Mouse (Mus musculus) neural tube, embryonic 10.5 days (tissue): ENCODE measurements at regions not wholly inside any gene's neighbourhood (a gene's known extent, or its start where the extent isn't known, plus 50 kb on each side); places are given as distances from the start of the nearest gene placed in this dataset.

Source experiments
- DNase-seq: peaks from one replicate; pipeline ENCODE4 v3.0.0-alpha.2; 2017; ENCODE audit warnings: low spot score; ENCODE audit errors: extremely low spot score

DNA sequence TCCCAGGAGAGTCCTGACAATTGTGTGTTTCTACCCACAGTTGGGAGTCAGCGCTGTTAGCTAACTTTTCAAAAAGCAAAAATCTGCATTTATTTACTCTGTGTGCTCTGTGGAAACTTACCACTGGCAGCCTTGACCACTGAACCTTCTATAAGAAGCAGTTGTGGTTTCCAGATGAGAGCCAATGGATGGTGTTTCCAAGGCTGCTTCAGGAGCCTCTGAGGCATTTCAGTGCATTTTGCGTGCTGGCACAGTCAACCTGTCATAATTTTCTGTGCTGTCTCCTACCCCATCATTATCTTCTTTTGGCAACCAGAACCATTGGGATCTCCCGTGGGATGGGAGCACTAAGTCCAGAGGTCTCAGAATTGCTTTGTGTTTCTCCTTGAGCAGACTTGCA lies 60.3 kb downstream of the 4930544G11Rik start:
- DNase-seq: no peak

DNA sequence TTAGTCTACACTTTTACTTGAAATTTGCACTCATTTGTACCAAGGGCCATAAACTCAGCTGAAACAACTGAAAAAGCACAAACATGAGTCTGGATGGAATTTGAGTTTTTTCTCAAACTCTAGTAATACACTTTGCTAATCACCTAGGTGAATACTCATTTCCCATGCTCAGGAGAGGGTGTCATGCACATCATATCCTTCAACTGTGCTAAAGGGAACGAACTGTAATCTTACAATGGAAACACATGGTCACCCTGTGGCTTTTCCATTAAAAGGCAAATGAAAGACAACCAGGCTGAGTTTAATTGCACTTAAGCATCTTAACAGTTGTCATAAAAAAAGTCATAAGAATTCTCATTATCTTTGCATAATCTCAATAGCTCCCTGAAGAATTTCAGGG lies 71.1 kb downstream of the 4930544G11Rik start:
- no peak for DNase-seq

DNA sequence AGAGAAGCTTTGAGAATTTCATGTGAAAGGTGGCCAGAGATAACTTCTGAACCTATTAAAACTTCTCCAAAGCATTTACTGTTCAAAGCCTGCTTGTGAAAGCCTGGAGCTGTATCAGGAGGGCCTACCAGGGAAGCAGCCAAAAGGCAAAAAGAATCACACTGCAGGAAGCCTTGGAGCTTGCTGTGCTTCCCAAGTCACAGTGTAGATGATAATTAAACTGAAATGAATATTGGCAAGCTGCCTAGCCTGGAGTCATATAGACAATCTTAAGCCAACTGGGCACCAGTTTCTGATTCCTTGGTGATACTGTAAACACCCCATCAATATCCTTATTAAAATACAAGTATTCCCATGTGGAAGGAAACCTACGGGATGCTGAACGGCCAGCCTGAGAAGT lies 84.4 kb downstream of the 4930544G11Rik start:
- DNase-seq: no peak

DNA sequence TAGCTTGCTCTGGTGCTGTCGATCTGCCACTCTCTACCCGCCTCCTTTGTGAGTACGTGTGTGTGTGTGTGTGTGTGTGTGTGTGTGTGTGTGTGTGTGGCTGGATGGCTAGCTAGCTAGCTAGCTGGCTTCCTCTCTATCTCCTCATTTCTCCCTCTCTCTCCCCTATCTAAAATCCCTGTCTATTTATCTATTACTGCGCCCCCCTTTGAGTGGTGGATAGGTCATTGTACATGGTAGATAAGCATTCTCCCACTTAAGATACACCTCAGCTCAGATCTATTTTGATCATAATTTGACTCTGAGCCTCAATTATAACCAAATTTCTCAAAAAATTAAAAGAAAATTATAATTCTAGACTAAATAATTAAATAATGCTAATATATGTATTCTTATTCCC lies 99.4 kb downstream of the 4930544G11Rik start:
- no peak for DNase-seq

DNA sequence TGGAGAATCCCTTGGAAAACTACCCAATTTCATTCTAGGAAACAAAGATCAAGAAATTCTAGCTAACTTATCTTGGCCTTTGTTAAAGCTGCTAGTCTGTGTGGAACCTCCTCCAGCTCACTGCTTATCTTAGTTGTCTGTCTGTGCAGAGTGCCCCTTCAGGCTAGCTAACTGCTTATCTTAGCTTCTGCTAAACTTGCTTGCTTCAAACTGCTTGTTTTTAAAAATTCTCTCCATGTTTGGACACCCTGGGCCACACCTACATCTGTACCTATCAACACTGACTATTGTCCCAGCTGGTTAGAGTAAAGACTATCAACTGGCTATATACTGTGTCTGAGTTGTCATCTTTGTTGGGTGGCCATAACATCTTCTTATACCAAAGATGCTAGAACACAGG lies 100.0 kb downstream of the 4930544G11Rik start:
- no peak for DNase-seq

DNA sequence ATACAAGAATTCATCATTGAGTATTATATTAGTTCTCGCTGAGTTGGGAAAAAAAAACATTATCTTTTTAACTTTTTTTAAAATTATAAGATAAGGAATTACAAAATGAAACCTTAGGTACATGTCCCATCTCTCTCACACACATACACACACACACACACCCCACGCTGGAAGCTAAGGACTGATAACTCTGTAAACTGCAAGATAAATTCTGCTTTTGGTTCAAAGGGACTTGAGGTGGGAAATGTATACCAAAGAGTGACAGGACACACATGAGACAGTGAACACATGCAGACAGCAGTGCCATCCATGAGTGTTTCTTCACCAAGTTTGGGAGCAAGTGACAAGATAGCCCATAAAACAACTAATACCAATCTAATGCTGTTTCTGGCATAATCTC lies 100.8 kb downstream of the 4930544G11Rik start:
- no peak for DNase-seq

DNA sequence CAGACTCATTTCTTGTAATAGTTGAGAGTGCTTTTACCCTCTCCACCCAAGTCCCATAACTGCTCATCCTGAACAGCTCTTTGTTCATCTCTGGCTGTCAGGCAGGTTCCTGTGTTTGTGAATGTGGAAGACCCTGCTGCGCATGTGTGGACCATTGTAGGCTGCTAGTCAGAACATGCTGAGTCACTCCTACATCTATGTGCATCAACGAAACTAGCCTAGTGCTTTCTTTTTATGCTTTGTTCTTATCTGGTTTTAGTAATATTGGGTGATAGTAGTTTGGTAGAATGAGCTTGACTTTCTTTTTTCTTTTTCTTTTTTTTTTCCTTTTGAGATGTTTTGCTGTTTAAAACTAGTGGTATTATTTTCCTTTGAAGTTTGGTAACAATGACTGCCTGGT lies 116.5 kb downstream of the 4930544G11Rik start:
- DNase-seq: no peak

DNA sequence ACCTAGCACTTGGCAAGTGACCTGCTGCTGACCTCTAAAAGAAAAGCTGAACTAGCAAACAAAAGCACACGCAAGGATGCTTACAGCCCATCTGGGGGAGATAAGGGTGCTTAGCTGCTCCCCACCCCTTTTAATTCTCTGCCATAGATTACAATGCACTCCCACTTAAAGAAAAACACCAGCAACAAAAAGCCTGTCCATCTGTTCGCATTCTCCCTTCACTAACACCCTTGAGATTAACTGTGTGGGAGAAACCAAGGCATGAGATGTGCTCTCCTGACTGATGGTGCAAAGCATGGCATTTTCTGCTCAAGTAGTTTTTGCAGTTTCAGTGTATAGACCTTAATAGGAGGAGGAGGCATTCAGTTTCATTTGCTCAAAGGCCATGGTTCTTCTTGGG lies 125.0 kb downstream of the 4930544G11Rik start:
- no peak for DNase-seq

DNA sequence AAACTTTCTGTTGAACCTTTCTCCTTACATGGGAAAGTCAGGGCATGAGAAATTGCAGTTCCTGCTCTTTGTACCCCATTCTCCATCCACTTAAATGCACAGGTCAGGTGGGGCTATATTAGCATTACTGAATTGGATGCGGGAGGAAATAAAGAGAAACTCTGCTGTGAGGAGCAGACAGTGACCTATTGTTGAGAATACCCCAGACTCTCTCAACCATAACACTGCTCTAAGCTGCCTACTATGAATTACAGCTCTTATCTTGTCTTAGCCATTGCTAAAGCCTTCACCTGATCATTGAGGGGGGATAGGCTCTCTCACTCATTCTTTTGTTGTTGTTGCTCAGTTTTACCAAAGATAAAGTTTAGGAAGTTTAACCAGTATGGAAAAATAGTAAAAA lies 126.4 kb downstream of the 4930544G11Rik start:
- DNase-seq: no peak

DNA sequence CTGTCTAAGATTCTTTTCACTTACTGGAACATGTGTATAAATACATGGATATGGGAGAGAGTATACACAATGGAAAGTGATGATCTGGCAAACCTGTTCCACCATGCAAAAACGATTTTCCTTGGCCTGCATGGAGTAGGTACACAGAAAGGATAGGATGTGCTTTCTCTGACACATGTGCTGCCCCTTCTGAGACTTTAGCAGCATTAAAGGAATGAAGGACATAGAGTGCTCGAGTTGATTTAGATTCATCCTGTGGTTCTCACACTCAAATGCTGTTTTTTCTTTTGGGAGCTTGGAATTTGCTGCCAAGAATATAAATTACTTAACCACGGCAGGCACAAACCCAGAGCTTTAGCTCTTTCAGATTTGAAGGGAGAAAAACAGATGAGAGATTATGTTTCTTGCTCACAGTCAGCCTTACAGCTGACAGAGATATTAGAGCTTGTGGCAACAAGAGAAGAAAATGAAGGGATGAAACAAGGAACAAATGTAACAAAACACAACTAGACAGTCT lies 149.2 kb downstream of the 4930544G11Rik start:
- DNase-seq: no peak

DNA sequence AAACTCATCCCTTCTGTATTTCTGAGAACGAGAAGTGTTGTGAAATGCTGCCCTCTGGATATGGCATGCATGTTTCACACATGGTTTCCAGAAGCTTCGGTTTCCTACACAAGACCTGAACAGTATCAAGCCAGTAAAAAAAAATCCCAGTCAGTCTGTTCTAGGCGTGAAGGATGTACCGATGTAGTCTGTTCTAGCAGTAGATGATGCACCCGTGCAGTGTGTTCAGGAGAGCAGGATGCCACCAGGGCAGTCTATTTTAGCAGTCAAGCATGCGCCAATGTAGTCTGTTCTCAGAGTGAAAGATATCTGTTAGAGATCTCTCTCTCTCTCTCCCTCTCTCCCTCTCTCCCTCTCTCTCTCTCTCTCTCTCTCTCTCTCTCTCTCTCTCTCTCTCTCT lies 162.0 kb downstream of the 4930544G11Rik start:
- no peak for DNase-seq

DNA sequence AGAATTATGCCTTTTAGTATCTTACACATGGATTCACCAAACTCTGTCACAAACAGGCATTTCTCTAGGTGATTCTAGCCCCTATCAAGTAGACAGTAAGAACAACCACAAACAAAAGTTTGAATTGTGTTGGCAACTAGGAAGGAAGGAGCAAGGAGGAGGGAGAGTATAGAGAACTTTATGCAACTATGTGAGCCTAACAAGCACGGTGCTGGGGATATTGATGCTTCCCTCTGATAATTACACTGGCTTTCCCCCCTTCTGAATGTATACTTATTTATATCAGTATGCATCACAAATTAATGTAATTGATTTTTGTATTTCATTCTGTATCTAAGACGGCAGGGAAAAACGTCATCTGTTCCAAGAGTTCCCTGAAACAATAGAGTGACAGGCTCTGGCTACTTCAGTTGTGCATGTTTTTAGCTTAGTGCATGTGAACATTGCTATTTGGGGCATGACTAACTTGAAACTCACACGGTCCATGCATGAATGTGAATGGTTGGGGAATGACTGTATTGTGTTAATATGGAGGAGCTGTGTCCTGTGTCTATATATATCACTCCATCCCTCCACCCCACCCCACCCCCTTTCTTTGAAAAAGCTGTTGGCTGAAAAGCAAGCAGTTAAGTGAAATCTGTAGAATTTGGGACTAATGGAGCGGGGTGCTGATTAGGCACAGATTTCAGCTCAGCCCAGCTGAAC lies 169.2 kb downstream of the 4930544G11Rik start:
- no peak for DNase-seq

DNA sequence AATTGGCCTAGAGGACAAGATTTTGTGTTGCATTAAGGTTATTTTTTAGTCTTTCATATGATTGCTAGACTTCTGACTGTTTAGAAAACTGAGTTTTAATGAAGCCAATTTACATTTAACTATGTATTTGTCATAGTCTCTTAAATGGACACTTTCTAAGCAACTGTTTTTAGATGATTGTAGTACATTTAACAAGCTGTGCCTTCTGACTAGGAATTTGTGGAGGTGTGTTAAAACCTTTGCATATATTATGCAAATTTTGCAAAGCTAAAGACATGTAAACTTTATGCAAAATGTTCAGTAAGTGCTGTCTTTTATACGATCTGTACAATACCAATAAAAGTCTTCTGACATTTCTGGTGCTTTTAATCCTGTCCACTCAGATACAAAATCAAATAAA lies 171.9 kb downstream of the 4930544G11Rik start:
- DNase-seq: no peak

DNA sequence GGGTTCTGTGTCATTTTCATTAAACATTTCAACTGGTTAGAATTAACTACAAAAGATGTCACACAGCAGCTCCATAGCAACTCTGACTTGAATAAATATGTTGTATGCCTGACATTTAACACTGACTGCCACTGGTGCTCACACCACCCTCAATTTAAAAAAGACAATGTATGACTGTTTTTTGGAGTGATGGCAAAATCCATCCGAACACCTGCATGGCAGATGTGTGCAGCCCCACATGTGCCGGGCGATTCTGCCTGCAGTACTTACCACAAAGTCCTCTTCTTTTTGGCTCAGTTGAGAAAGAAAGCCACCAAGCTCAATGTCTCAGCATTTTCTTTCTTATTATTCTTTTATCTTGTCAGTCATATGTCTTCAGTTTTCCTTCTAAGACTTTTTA lies 199.4 kb downstream of the 4930544G11Rik start:
- peak; percentile 53 for DNase-seq

DNA sequence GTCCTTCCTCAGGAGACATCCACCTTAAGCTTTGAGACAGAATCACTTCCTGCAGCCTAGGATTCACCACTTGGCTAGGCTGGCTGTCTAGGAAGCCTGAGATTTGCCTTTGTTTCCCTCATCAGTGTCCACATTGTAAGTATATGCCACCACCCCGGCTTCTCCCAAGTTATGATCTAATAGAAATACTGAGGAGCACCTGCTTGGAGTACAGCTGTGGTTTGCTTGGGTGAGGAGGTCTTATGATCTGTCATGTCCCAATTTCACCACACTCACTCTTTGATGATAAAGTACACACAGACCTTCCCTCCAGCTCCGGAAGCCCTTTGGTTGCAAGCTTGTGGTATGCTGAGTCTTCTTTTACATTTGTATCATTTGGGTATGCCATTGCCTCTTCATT lies 202.4 kb downstream of the 4930544G11Rik start:
- no peak for DNase-seq

DNA sequence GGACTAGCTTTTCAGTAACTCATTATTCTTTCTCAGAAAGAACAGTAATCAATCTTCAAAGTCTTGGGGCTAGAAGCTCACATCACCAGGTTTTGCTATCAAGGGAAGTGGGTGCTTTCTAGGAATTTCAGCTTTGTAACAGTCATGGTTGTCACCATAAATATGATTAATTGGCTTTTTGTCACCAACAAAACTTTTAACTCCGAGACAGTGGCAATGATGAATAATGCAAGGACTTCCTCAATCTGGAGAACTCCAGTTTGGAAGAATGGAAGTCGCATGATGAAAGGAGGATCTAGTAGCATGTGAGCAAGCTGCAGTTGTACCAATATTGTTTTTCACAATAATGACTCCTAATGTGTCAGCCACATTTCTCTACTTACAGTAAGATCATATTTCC lies 208.4 kb downstream of the 4930544G11Rik start:
- no peak for DNase-seq

DNA sequence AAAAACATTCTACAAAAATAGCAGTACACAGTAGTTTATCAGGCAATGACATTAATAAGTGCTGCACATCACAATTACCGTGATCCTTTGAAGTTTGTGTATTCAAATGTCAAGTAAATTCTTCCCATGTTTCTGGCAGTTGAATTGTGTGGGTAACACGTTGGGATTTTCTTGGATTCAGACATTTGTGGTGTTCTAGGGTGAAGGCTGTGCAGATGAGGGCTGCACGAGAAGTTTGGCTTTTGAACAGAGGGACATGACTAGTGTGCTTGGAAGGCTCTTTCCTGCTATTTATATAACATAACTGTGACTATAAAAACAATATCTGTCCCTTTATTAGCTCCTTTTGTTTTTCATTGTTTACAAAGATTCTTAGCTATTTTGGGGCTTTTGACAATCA lies 216.5 kb downstream of the 4930544G11Rik start:
- DNase-seq: no peak

DNA sequence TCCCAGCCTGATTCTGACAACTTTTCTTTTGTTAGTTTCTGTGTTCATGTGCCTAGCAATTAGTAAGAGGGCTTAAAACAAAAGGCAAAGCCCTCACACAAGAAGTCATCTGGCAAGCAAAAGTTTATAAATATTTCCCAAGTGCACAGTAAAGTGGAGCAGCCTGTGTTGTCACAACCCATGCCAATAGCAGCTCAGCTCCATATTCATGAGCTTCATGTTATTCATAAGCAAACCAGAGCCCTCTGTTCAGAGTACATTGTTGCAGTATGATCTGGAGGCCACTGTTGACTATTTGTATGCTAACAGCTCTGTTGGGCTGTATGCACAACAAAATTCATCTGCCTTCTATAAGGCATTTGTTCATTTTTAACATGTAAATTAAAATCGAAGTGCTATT lies 245.6 kb downstream of the 4930544G11Rik start:
- no peak for DNase-seq

DNA sequence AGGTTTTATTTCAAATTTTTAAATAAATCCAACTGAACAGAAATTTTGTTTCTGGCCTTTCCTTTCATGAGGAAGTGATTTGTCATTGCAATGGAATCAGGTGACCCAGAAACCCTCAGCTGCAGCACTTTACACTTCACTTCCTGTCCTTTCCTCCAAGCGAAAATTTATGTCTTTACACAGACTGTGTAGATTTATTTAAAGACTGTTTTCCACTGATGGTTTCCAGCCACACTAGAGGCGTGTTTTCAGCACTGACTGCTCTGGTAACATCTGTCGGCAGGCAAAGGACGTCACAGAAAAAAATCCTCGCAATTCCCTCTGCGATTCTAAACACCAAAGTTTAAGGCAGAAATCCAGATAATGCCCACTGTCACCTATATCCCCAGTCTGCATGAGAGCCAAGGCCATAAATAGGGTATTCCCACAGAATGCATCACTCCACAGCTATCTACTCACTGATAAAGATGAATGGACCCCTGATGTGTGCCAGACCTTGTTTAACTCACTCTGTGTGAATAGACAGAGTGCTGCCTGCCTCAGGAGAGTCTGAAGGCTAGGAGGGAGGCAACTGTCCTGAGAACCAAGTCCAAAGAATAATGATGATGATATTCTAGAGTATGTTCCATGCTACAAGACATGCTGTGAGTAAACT lies 247.9 kb downstream of the 4930544G11Rik start:
- peak; percentile 32 for DNase-seq

DNA sequence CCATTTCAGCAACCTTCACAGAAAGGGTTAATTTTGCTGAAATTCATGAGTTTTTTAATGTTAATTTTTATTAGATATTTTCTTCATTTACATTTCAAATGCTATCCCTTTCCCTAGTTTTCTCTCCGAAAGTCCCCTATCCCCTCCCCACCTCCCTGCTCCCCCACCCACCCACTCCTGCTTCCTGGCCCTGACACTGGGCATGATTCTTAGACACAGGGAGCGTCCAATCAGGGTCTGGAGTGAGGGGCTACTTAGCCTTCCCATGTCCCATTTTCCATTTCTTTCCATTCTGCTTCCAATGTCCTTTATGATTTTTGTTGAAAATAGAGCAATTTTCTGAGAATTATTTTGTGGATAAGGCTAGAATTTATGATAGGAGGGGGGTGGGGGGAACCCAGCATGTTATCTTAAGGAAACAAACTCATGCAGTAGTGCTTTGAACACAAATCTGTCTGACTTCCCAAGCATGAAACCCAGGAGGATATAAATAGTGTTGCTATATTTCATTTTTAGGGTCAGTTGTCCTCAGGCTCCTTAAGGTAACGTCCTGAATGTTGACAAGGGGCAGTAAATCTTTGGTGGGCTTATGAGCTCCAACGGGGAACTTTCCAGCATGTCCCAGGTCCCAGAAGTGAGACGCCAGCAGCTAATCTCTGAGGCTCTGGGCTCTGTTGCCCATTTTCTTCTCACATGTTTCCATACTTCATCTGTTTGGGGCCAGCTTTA lies 254.0 kb downstream of the 4930544G11Rik start:
- DNase-seq: no peak

DNA sequence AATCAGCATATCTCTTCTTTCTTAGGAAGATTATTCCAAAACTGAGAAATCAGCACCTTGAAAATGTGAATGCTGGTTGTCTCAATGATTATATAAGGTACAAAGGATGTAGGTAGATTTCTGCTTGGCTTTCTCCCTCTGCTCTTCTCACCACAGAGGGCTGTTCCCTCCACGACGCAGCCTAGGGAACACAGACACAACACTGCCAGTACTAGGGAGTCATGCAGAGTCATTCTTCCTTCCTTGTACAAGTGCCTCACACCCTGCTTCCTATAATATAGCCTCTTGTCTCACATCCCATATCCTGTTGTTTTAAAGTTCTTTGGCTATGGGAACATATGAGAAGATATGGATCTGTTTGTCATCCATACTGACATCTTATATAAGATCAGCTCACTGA lies 265.1 kb downstream of the 4930544G11Rik start:
- no peak for DNase-seq

DNA sequence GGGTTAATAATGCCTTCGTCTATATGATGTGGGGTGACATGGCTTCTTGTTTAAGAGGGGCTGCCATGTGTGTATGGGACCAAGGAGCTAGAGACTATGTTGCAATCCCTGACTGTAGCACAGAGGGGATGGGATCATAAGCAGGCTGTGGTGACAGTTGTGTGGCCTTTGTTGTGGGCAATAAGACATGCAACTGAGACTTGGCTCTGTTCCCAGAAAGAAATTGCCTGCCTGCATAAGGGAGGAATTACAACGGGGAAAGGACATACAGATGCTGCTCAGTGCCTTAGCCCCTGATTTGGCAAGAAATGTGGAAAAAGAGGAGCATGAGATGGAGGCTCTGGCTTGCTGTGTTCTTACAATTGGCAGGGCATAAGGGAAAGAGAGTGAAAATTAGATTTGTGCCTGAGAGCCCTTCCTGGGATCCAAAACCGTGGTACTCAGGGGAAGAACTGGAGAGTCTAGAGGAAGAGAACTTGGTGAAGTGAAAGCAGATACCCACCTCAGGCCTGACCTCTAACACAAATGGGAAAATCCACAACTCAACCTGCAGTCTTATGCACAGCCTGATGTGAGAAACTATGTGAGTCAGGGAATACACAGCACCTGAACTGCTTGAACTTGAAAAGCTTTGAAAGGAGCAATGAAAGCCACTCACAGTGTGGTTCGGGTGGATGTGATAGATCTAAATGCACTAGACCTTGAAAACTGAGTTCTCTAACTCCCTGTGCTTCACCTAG lies 271.9 kb downstream of the 4930544G11Rik start:
- DNase-seq: no peak
